Mouse (Mus musculus): Measurements from ENCODE around the gene Pip4k2c. TPM values are rescaled to one million over a fixed set of nuclear protein-coding genes. Genes with fewer than 3 reads are reported as not detected.
"Not testable (repeated sequence)": the region's sequence is repeated elsewhere in the genome, so short reads cannot be mapped to it uniquely, and the experiment has no call there.

Pip4k2c gene
- polyA plus RNA-seq, 1 experiment from 2014 or later = 27.3 TPM

GRCm38 (mm10) chr10:127170002-127170401, 41.4 kb downstream of the Pip4k2c start:
- ATAC-seq (ENCODE audit: insufficient number of reproducible peaks, insufficient read depth, low FRiP score, low TSS enrichment, low read depth) = no peak
- peak overlapping the region; percentile 75 for H3K4me2 ChIP-seq
- H3K4me1 ChIP-seq (replicated peaks) = peaks cover 29% of the 10 kb centered on the region
- no peak overlapping the region for H3K27ac ChIP-seq
- H3K9ac ChIP-seq (replicated peaks) = 0 out of 2 replicates have a peak overlapping the region, but pooled peaks have one; percentile 52
- H3K4me3 ChIP-seq (replicated peaks) = peak overlapping the region; percentile 42
- peaks cover 76% of the 10 kb centered on the region for H3K27me3 ChIP-seq
- no peaks in the 10 kb centered on the region for H3K36me3 ChIP-seq
- no peaks in the 10 kb centered on the region for H3K9me3 ChIP-seq
- WGBS = 2% methylated on average over 22 of the region's 22 CpGs

- H3K36me3 ChIP-seq = no peaks in the 10 kb centered on the region
- peaks cover 93% of the 10 kb centered on the region for H3K27me3 ChIP-seq
- peaks cover 29% of the 10 kb centered on the region for H3K4me1 ChIP-seq (replicated peaks)
- H3K9ac ChIP-seq (replicated peaks) = no peak overlapping the region
- WGBS = 21% methylated on average over 10 of the region's 10 CpGs
- no peak for ATAC-seq (ENCODE audit: insufficient number of reproducible peaks, insufficient read depth, low FRiP score, low TSS enrichment, low read depth)
- H3K4me3 ChIP-seq (replicated peaks) = no peak overlapping the region
- no peaks in the 10 kb centered on the region for H3K9me3 ChIP-seq
- H3K27ac ChIP-seq = no peak overlapping the region
- no peak overlapping the region for H3K4me2 ChIP-seq
Measured at GRCm38 (mm10) chr10:127167614-127168192, 43.7 kb downstream of the Pip4k2c start.

- Histone ChIP-seq H3K4me2 (no peak overlapping the region), H3K9me3 (no peaks in the 10 kb centered on the region), H3K9ac (replicated peaks) (no peak overlapping the region), H3K27me3 (peaks cover 92% of the 10 kb centered on the region), H3K4me3 (replicated peaks) (peak overlapping the region; percentile 63; the same call in 1 of the 2 replicates), H3K4me1 (replicated peaks) (peaks cover 29% of the 10 kb centered on the region), H3K36me3 (no peaks in the 10 kb centered on the region), H3K27ac (no peak overlapping the region)
- ATAC-seq (ENCODE audit: insufficient number of reproducible peaks, insufficient read depth, low FRiP score, low TSS enrichment, low read depth) = no peak
- WGBS = 17% methylated on average over 15 of the region's 15 CpGs
Measured at GRCm38 (mm10) chr10:127166771-127167613, 44.4 kb downstream of the Pip4k2c start.

- H3K27me3 ChIP-seq = peaks cover 87% of the 10 kb centered on the region
- peaks cover 29% of the 10 kb centered on the region for H3K4me1 ChIP-seq (replicated peaks)
- H3K36me3 ChIP-seq = no peaks in the 10 kb centered on the region
- peak overlapping the region; percentile 63 for H3K4me3 ChIP-seq (replicated peaks)
- peak overlapping the region; percentile 100 for H3K4me2 ChIP-seq
- peak overlapping the region; percentile 69; the same call in 1 of the 2 replicates for H3K9ac ChIP-seq (replicated peaks)
- WGBS = 5% methylated on average over 11 of the region's 11 CpGs
- no peaks in the 10 kb centered on the region for H3K9me3 ChIP-seq
- H3K27ac ChIP-seq = no peak overlapping the region
- ATAC-seq (ENCODE audit: insufficient number of reproducible peaks, insufficient read depth, low FRiP score, low TSS enrichment, low read depth) = no peak
Measured at GRCm38 (mm10) chr10:127166404-127166715, 45.0 kb downstream of the Pip4k2c start.

GRCm38 (mm10) chr10:127165654-127166403, 45.6 kb downstream of the Pip4k2c start:
- under 1% methylated on average over 56 of the region's 56 CpGs for WGBS
- peak overlapping the region; percentile 69 for H3K9ac ChIP-seq (replicated peaks)
- no peaks in the 10 kb centered on the region for H3K36me3 ChIP-seq
- no peak overlapping the region for H3K27ac ChIP-seq
- H3K4me3 ChIP-seq (replicated peaks) = peak overlapping the region; percentile 63
- H3K9me3 ChIP-seq = no peaks in the 10 kb centered on the region
- ATAC-seq (ENCODE audit: insufficient number of reproducible peaks, insufficient read depth, low FRiP score, low TSS enrichment, low read depth) = peak; percentile 17; the same call in 1 of the 2 replicates
- peaks cover 25% of the 10 kb centered on the region for H3K4me1 ChIP-seq (replicated peaks)
- peaks cover 81% of the 10 kb centered on the region for H3K27me3 ChIP-seq
- peak overlapping the region; percentile 100 for H3K4me2 ChIP-seq

GRCm38 (mm10) chr10:127165354-127165653, 46.1 kb downstream of the Pip4k2c start:
- H3K9ac ChIP-seq (replicated peaks) = peak overlapping the region; percentile 69

GRCm38 (mm10) chr10:127164631-127165353, 46.6 kb downstream of the Pip4k2c start, which contains the start of gene B4galnt1:
B4galnt1 (plus strand) TSS chr10:127165225.
- H3K9ac ChIP-seq (replicated peaks) = peak within 1 kb of the TSS; percentile 69
- no peak within 1 kb of the TSS for H3K27ac ChIP-seq
- peak within 1 kb of the TSS; percentile 100 for H3K4me2 ChIP-seq
- no peaks in the 10 kb centered on the region for H3K9me3 ChIP-seq
- peak within 1 kb of the TSS; percentile 63 for H3K4me3 ChIP-seq (replicated peaks)
- H3K27me3 ChIP-seq = peaks cover 71% of the 10 kb centered on the region
- ATAC-seq (ENCODE audit: insufficient number of reproducible peaks, insufficient read depth, low FRiP score, low TSS enrichment, low read depth) = peak; percentile 71
- H3K4me1 ChIP-seq (replicated peaks) = peaks cover 14% of the 10 kb centered on the region
- no peaks in the 10 kb centered on the region for H3K36me3 ChIP-seq
- 2% methylated on average over 52 of the region's 52 CpGs for WGBS

More at GRCm38 (mm10) chr10:127165354-127165653, 46.1 kb downstream of the Pip4k2c start:
- no peaks in the 10 kb centered on the region for H3K9me3 ChIP-seq
- peak overlapping the region; percentile 63 for H3K4me3 ChIP-seq (replicated peaks)
- H3K27ac ChIP-seq = no peak overlapping the region
- H3K4me2 ChIP-seq = peak overlapping the region; percentile 100
- peaks cover 76% of the 10 kb centered on the region for H3K27me3 ChIP-seq
- no peaks in the 10 kb centered on the region for H3K36me3 ChIP-seq
- ATAC-seq (ENCODE audit: insufficient number of reproducible peaks, insufficient read depth, low FRiP score, low TSS enrichment, low read depth) = peak; percentile 57
- WGBS = under 1% methylated on average over 42 of the region's 42 CpGs
- H3K4me1 ChIP-seq (replicated peaks) = peaks cover 19% of the 10 kb centered on the region

GRCm38 (mm10) chr10:127164190-127164589, 47.2 kb downstream of the Pip4k2c start:
- H3K27me3 ChIP-seq = peaks cover 65% of the 10 kb centered on the region
- ATAC-seq (ENCODE audit: insufficient number of reproducible peaks, insufficient read depth, low FRiP score, low TSS enrichment, low read depth) = no peak
- 92% methylated on average over 4 of the region's 4 CpGs for WGBS

GRCm38 (mm10) chr10:127162771-127163261, 48.6 kb downstream of the Pip4k2c start:
- Histone ChIP-seq H3K4me1 (replicated peaks) (peaks cover 12% of the 10 kb centered on the region), H3K27me3 (peaks cover 52% of the 10 kb centered on the region)
- not testable (repeated sequence) for ATAC-seq (ENCODE audit: insufficient number of reproducible peaks, insufficient read depth, low FRiP score, low TSS enrichment, low read depth); H3K9ac ChIP-seq (replicated peaks); H3K36me3 ChIP-seq; H3K9me3 ChIP-seq; H3K4me2 ChIP-seq; H3K27ac ChIP-seq; H3K4me3 ChIP-seq (replicated peaks)
- WGBS = 40% methylated on average over 7 of the region's 7 CpGs

More at GRCm38 (mm10) chr10:127164190-127164589, 47.2 kb downstream of the Pip4k2c start:
- no peak overlapping the region for H3K4me2 ChIP-seq
- peaks cover 12% of the 10 kb centered on the region for H3K4me1 ChIP-seq (replicated peaks)
- no peak overlapping the region for H3K27ac ChIP-seq
- peak overlapping the region; percentile 34; the same call in 1 of the 2 replicates for H3K9ac ChIP-seq (replicated peaks)
- H3K9me3 ChIP-seq = no peaks in the 10 kb centered on the region
- no peaks in the 10 kb centered on the region for H3K36me3 ChIP-seq
- H3K4me3 ChIP-seq (replicated peaks) = no peak overlapping the region; the same call in 1 of the 2 replicates

- Histone ChIP-seq H3K27ac (no peak overlapping the region), H3K9ac (replicated peaks) (no peak overlapping the region), H3K9me3 (no peaks in the 10 kb centered on the region), H3K4me2 (no peak overlapping the region), H3K4me3 (replicated peaks) (no peak overlapping the region), H3K4me1 (replicated peaks) (peaks cover 6% of the 10 kb centered on the region), H3K27me3 (peaks cover 31% of the 10 kb centered on the region), H3K36me3 (no peaks in the 10 kb centered on the region)
- no peak for ATAC-seq (ENCODE audit: insufficient number of reproducible peaks, insufficient read depth, low FRiP score, low TSS enrichment, low read depth)
- WGBS = 75% methylated on average over 3 of the region's 3 CpGs
Measured at GRCm38 (mm10) chr10:127160728-127161127, 50.7 kb downstream of the Pip4k2c start.

All from limb, embryonic 12.5 days (tissue).